Mouse (Mus musculus): ENCODE measurements around the gene Fbxo47.

GRCm38 (mm10) chr11:97899822-97900221, 15.9 kb upstream of the Fbxo47 start:
- TF ChIP-seq CTCF (IDR thresholded peaks at IDR 0.05 in 2 of 3, conservative IDR thresholded peaks at IDR 0.05 in 1 of 3; ENCODE audit: control insufficient read depth in 1 of 3, insufficient read depth in 1 of 3, low read depth in 2 of 3, low read length in 3 of 3, poor library complexity in 1 of 3, severe bottlenecking in 1 of 3) (peak in 2 of 3 experiments; percentile 85 to 86; a peak in 5 of 6 replicates), ZNF384 (IDR thresholded peaks at IDR 0.05; ENCODE audit: low read depth, low read length) (0 out of 2 replicates have a peak, but pooled peaks have one; percentile 42), MXI1 (IDR thresholded peaks at IDR 0.05; ENCODE audit: low read depth, low read length) (peak; percentile 48; the same call in 1 of the 2 replicates), POLR2A (IDR thresholded peaks at IDR 0.05; ENCODE audit: control insufficient read depth in 1 of 2, insufficient read depth in 1 of 2, low read depth in 1 of 2, low read length in 2 of 2, poor library complexity in 1 of 2) (no peak), MYC (IDR thresholded peaks at IDR 0.05; ENCODE audit: low read depth, low read length) (peak; percentile 79), TAL1 (IDR thresholded peaks at IDR 0.05; ENCODE audit: low read length) (no peak), MAFK (IDR thresholded peaks at IDR 0.05; ENCODE audit: borderline replicate concordance, low read depth, low read length) (no peak), POLR2AphosphoS2 (IDR thresholded peaks at IDR 0.05; ENCODE audit: low read length) (no peak), EP300 (IDR thresholded peaks at IDR 0.05; ENCODE audit: low read depth in 1 of 2, low read length in 2 of 2) (0 out of 4 replicates have a peak, but pooled peaks of 1 of the 2 experiments have one; percentile 5)

All from MEL (cell line).